Mouse (Mus musculus) liver, adult 2 months (tissue): ENCODE results near the gene Kel.

Experiments used
- CTCF ChIP-seq: fragments of 200-500 bp; IDR thresholded peaks from 2 replicates; pipeline ENCODE4 v1.5.1; 2011; ENCODE audit warnings: low read depth, low read length, control low read depth
- POLR2A ChIP-seq: fragments of 200-500 bp; IDR thresholded peaks from 2 replicates; pipeline ENCODE4 v1.6.1; 2011; ENCODE audit warnings: low read length, control low read depth; ENCODE audit not compliant: insufficient read depth; ENCODE audit errors: extremely low read depth

GRCm38 (mm10) chr6:41684131-41684530, 20.0 kb downstream of the Kel start, which contains the start of gene Llcfc1:
- no peak for TF ChIP-seq CTCF
- TF ChIP-seq POLR2A: no peak
